Mouse (Mus musculus): ENCODE data around the gene March9. TPM values are rescaled to one million over a fixed set of nuclear protein-coding genes. Genes with fewer than 3 reads are reported as not detected.
A peak's percentile ranks its signal among the peaks of the same experiment; 100 is the strongest.

Gene March9
- polyA plus RNA-seq, 1 experiment, result 6.9 TPM

- Histone ChIP-seq H3K27ac (ENCODE audit: insufficient read depth, low read depth, low read length) (no peak overlapping the region), H3K27me3 (ENCODE audit: control insufficient read depth, insufficient read depth, low read length) (0 out of 2 replicates have a peak, but pooled peaks cover under 1% of the 10 kb centered on the region), H3K4me3 (ENCODE audit: low read depth, low read length) (peak overlapping the region; percentile 89), H3K36me3 (ENCODE audit: control insufficient read depth, insufficient read depth, low read length) (no peaks in the 10 kb centered on the region), H3K4me1 (ENCODE audit: control insufficient read depth, insufficient read depth, insufficient read length, low read length) (no peaks in the 10 kb centered on the region; the same call in 1 of the 2 replicates)
- TF ChIP-seq CTCF (IDR thresholded peaks at IDR 0.05; ENCODE audit: extremely low read depth, insufficient read length, insufficient replicate concordance, low read depth, low read length), result no peak
- TF ChIP-seq POLR2A (IDR thresholded peaks at IDR 0.05; ENCODE audit: low read depth, low read length), result no peak
- 5% methylated on average over 5 of the region's 5 CpGs for WGBS
Measured at GRCm38 (mm10) chr10:127042468-127043115, 17.4 kb downstream of the March9 start.

GRCm38 (mm10) chr10:127041774-127042338 is 18.1 kb downstream of the March9 start:
- no peak overlapping the region for H3K27ac ChIP-seq (ENCODE audit: insufficient read depth, low read depth, low read length)
- no peaks in the 10 kb centered on the region; the same call in 1 of the 2 replicates for H3K4me1 ChIP-seq (ENCODE audit: control insufficient read depth, insufficient read depth, insufficient read length, low read length)
- peak overlapping the region; percentile 89 for H3K4me3 ChIP-seq (ENCODE audit: low read depth, low read length)
- TF ChIP-seq CTCF (IDR thresholded peaks at IDR 0.05; ENCODE audit: extremely low read depth, insufficient read length, insufficient replicate concordance, low read depth, low read length) (no peak), POLR2A (IDR thresholded peaks at IDR 0.05; ENCODE audit: low read depth, low read length) (no peak)
- WGBS, result under 1% methylated on average over 44 of the region's 44 CpGs
- no peaks in the 10 kb centered on the region for H3K27me3 ChIP-seq (ENCODE audit: control insufficient read depth, insufficient read depth, low read length)
- no peaks in the 10 kb centered on the region for H3K36me3 ChIP-seq (ENCODE audit: control insufficient read depth, insufficient read depth, low read length)

GRCm38 (mm10) chr10:127041274-127041766 is 18.7 kb downstream of the March9 start, which contains the start of the genes Mettl1 and Eef1akmt3:
Gene Mettl1, plus strand, starts transcription at chr10:127041414.
Gene Eef1akmt3, minus strand, starts transcription at chr10:127041513.
- Histone ChIP-seq H3K4me3 (ENCODE audit: low read depth, low read length) (peak within 1 kb of the TSS; percentile 89), H3K27ac (ENCODE audit: insufficient read depth, low read depth, low read length) (no peak within 1 kb of the TSS), H3K27me3 (ENCODE audit: control insufficient read depth, insufficient read depth, low read length) (no peaks in the 10 kb centered on the region), H3K36me3 (ENCODE audit: control insufficient read depth, insufficient read depth, low read length) (no peaks in the 10 kb centered on the region), H3K4me1 (ENCODE audit: control insufficient read depth, insufficient read depth, insufficient read length, low read length) (no peaks in the 10 kb centered on the region; the same call in 1 of the 2 replicates)
- WGBS, result 1% methylated on average over 28 of the region's 28 CpGs
- no peak for TF ChIP-seq POLR2A (IDR thresholded peaks at IDR 0.05; ENCODE audit: low read depth, low read length)
- no peak for TF ChIP-seq CTCF (IDR thresholded peaks at IDR 0.05; ENCODE audit: extremely low read depth, insufficient read length, insufficient replicate concordance, low read depth, low read length)

- Histone ChIP-seq H3K27me3 (ENCODE audit: control insufficient read depth, insufficient read depth, low read length) (no peaks in the 10 kb centered on the region), H3K36me3 (ENCODE audit: control insufficient read depth, insufficient read depth, low read length) (no peaks in the 10 kb centered on the region), H3K4me1 (ENCODE audit: control insufficient read depth, insufficient read depth, insufficient read length, low read length) (no peaks in the 10 kb centered on the region; the same call in 1 of the 2 replicates), H3K27ac (ENCODE audit: insufficient read depth, low read depth, low read length) (no peak overlapping the region), H3K4me3 (ENCODE audit: low read depth, low read length) (peak overlapping the region; percentile 89)
- no peak for TF ChIP-seq CTCF (IDR thresholded peaks at IDR 0.05; ENCODE audit: extremely low read depth, insufficient read length, insufficient replicate concordance, low read depth, low read length)
- TF ChIP-seq POLR2A (IDR thresholded peaks at IDR 0.05; ENCODE audit: low read depth, low read length), result no peak
- 4% methylated on average over 20 of the region's 20 CpGs for WGBS
Measured at GRCm38 (mm10) chr10:127040569-127041214, 19.3 kb downstream of the March9 start.

GRCm38 (mm10) chr10:127037641-127038040 is 22.3 kb downstream of the March9 start:
- no peaks in the 10 kb centered on the region; the same call in 1 of the 2 replicates for H3K4me1 ChIP-seq (ENCODE audit: control insufficient read depth, insufficient read depth, insufficient read length, low read length)
- no peaks in the 10 kb centered on the region for H3K36me3 ChIP-seq (ENCODE audit: control insufficient read depth, insufficient read depth, low read length)
- no peak overlapping the region for H3K4me3 ChIP-seq (ENCODE audit: low read depth, low read length)
- H3K27me3 ChIP-seq (ENCODE audit: control insufficient read depth, insufficient read depth, low read length), result no peaks in the 10 kb centered on the region
- WGBS, result 62% methylated on average over 12 of the region's 12 CpGs
- no peak for TF ChIP-seq POLR2A (IDR thresholded peaks at IDR 0.05; ENCODE audit: low read depth, low read length)
- no peak for TF ChIP-seq CTCF (IDR thresholded peaks at IDR 0.05; ENCODE audit: extremely low read depth, insufficient read length, insufficient replicate concordance, low read depth, low read length)
- H3K27ac ChIP-seq (ENCODE audit: insufficient read depth, low read depth, low read length), result no peak overlapping the region

- H3K27me3 ChIP-seq (ENCODE audit: control insufficient read depth, insufficient read depth, low read length), result no peaks in the 10 kb centered on the region
- TF ChIP-seq CTCF (IDR thresholded peaks at IDR 0.05; ENCODE audit: extremely low read depth, insufficient read length, insufficient replicate concordance, low read depth, low read length) (no peak), POLR2A (IDR thresholded peaks at IDR 0.05; ENCODE audit: low read depth, low read length) (no peak)
- H3K27ac ChIP-seq (ENCODE audit: insufficient read depth, low read depth, low read length), result no peak overlapping the region
- no peaks in the 10 kb centered on the region; the same call in 1 of the 2 replicates for H3K4me1 ChIP-seq (ENCODE audit: control insufficient read depth, insufficient read depth, insufficient read length, low read length)
- no peaks in the 10 kb centered on the region for H3K36me3 ChIP-seq (ENCODE audit: control insufficient read depth, insufficient read depth, low read length)
- H3K4me3 ChIP-seq (ENCODE audit: low read depth, low read length), result no peak overlapping the region
- 76% methylated on average over 12 of the region's 12 CpGs for WGBS
Measured at GRCm38 (mm10) chr10:127036273-127036672, 23.7 kb downstream of the March9 start.
